ENCODE assay signal across 16 mouse cellular contexts in the genomic region with DNA sequence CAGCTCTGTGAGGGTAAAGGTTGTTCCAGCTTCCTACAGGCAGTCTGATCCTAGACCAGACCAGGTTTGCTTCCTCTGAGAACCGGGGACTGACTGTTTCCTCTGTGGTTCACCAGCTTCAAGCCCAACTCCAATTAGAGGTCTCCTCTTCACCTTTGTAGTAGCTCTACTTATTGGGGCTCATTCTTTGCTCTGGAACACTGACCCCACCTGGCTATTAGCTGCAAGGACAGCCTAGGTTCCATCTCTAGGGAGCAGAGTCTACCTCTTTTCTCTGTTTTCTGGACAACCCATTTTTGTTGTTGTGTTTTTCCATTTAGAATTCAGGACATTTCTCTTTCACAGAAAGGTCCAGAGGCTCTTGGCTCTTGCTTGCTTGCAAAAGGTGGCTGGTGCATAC.
A peak's percentile ranks its signal among the peaks of the same experiment; 100 is the strongest.
DNase-seq lines count a peak whose midpoint lies in the region; ATAC-seq and TF ChIP-seq lines count a peak whose summit lies in the region.
"Had no signal": no experiment of that assay in that cellular context is flagged by ENCODE, and none has a peak within 500 bp of the region (broad histone marks: within the 10 kb centered on the region; RNA-seq: fewer than 3 reads in every experiment).

No protein-coding gene starts in this region.

- ATAC-seq in intestine, postnatal 0 days: no peak
- ATAC-seq in intestine, embryonic 15.5 days: no peak
- ATAC-seq in midbrain, embryonic 11.5 days (ENCODE audit: low FRiP score): no peak
- no peak for ATAC-seq in midbrain, embryonic 13.5 days
- no peak for ATAC-seq in stomach, postnatal 0 days (ENCODE audit: low FRiP score, low TSS enrichment)
- no peak for ATAC-seq in forebrain, embryonic 11.5 days (replicated peaks; ENCODE audit: low FRiP score)
- ATAC-seq: forebrain, embryonic 14.5 days; inflammation-experienced regulatory T-cells, adult 6 months had no signal

- no peak overlapping the region for H3K4me3 ChIP-seq in intestine, postnatal 0 days (ENCODE audit: low read depth, low read length)
- no peak overlapping the region for H3K4me3 ChIP-seq in intestine, embryonic 15.5 days (replicated peaks)
- H3K4me3 ChIP-seq in midbrain, embryonic 11.5 days (ENCODE audit: low read depth, low read length): no peak overlapping the region
- no peak overlapping the region for H3K4me3 ChIP-seq in midbrain, embryonic 13.5 days (replicated peaks)
- H3K4me3 ChIP-seq in stomach, postnatal 0 days (ENCODE audit: low read depth, low read length): no peak overlapping the region
- no peak overlapping the region for H3K4me3 ChIP-seq in forebrain, embryonic 11.5 days (ENCODE audit: low read depth, low read length)

- peak; percentile 54 for DNase-seq in midbrain, embryonic 11.5 days (ENCODE audit: low spot score, missing footprints)
- DNase-seq in brain, embryonic 14.5 days (ENCODE audit: low read depth): no peak
- no peak for DNase-seq in stomach, postnatal 0 days (ENCODE audit: low spot score)
- no peak for DNase-seq in forebrain, embryonic 11.5 days (ENCODE audit: low spot score)
- DNase-seq: cerebellum, adult 18-20 months; embryo, embryonic 11 days; heart, adult 18-20 months; kidney, postnatal 10 days; layer of hippocampus, adult 9-11 months; lung, postnatal 10 days; midbrain, embryonic 14.5 days had no signal

- no peak overlapping the region for H3K27ac ChIP-seq in intestine, postnatal 0 days (ENCODE audit: low read depth, low read length)
- H3K27ac ChIP-seq in intestine, embryonic 15.5 days: no peak overlapping the region
- H3K27ac ChIP-seq in midbrain, embryonic 11.5 days (ENCODE audit: low read depth, low read length): no peak overlapping the region
- H3K27ac ChIP-seq in midbrain, embryonic 13.5 days: no peak overlapping the region
- H3K27ac ChIP-seq in stomach, postnatal 0 days (replicated peaks): no peak overlapping the region
- H3K27ac ChIP-seq in forebrain, embryonic 11.5 days (ENCODE audit: low read depth, low read length): no peak overlapping the region

- no peak for TF ChIP-seq EP300 in stomach, postnatal 0 days (optimal IDR thresholded peaks at IDR 0.05)

- no peak for TF ChIP-seq POLR2A in brain, embryonic 14.5 days (IDR thresholded peaks at IDR 0.05; ENCODE audit: borderline replicate concordance, extremely low read depth, insufficient read depth, insufficient read length, poor library complexity, severe bottlenecking)

- WGBS in intestine, postnatal 0 days: 68% methylated on average over 1 of the region's 1 CpGs
- 75% methylated on average over 1 of the region's 1 CpGs for WGBS in intestine, embryonic 15.5 days
- WGBS in midbrain, embryonic 11.5 days: 84% methylated on average over 1 of the region's 1 CpGs
- 100% methylated on average over 1 of the region's 1 CpGs for WGBS in midbrain, embryonic 13.5 days
- WGBS in stomach, postnatal 0 days: 73% methylated on average over 1 of the region's 1 CpGs
- WGBS in forebrain, embryonic 11.5 days: 90% methylated on average over 1 of the region's 1 CpGs

- H3K27me3 ChIP-seq in intestine, postnatal 0 days (replicated peaks; ENCODE audit: control insufficient read depth, insufficient read depth, low read length): no peaks in the 10 kb centered on the region
- H3K27me3 ChIP-seq in intestine, embryonic 15.5 days (replicated peaks): no peaks in the 10 kb centered on the region
- H3K27me3 ChIP-seq in midbrain, embryonic 11.5 days (ENCODE audit: control insufficient read depth, insufficient read depth, low read length): no peaks in the 10 kb centered on the region
- no peaks in the 10 kb centered on the region for H3K27me3 ChIP-seq in midbrain, embryonic 13.5 days
- H3K27me3 ChIP-seq in stomach, postnatal 0 days (ENCODE audit: control insufficient read depth, insufficient read depth, low read length): no peaks in the 10 kb centered on the region
- no peaks in the 10 kb centered on the region for H3K27me3 ChIP-seq in forebrain, embryonic 11.5 days (ENCODE audit: control insufficient read depth, insufficient read depth, low read length)

- no peak overlapping the region for H3K9ac ChIP-seq in intestine, postnatal 0 days (ENCODE audit: low read depth, low read length)
- H3K9ac ChIP-seq in intestine, embryonic 15.5 days: no peak overlapping the region
- no peak overlapping the region for H3K9ac ChIP-seq in midbrain, embryonic 11.5 days (ENCODE audit: low read length)
- no peak overlapping the region for H3K9ac ChIP-seq in midbrain, embryonic 13.5 days (replicated peaks)
- no peak overlapping the region for H3K9ac ChIP-seq in stomach, postnatal 0 days (ENCODE audit: low read length)
- no peak overlapping the region for H3K9ac ChIP-seq in forebrain, embryonic 11.5 days (ENCODE audit: low read length)

- H3K4me2 ChIP-seq in intestine, postnatal 0 days (replicated peaks; ENCODE audit: low read depth): no peak overlapping the region
- H3K4me2 ChIP-seq in intestine, embryonic 15.5 days (replicated peaks): no peak overlapping the region
- no peak overlapping the region for H3K4me2 ChIP-seq in midbrain, embryonic 11.5 days
- H3K4me2 ChIP-seq in midbrain, embryonic 13.5 days (replicated peaks): no peak overlapping the region
- no peak overlapping the region for H3K4me2 ChIP-seq in stomach, postnatal 0 days (replicated peaks; ENCODE audit: low read depth)
- no peak overlapping the region for H3K4me2 ChIP-seq in forebrain, embryonic 11.5 days (ENCODE audit: low read depth, low read length, severe bottlenecking)

- TF ChIP-seq CTCF in intestine, postnatal 0 days (IDR thresholded peaks at IDR 0.05; ENCODE audit: low read depth): peak; percentile 60
- peak; percentile 25; the same call in 1 of the 2 replicates for TF ChIP-seq CTCF in brain, embryonic 14.5 days (IDR thresholded peaks at IDR 0.05; ENCODE audit: borderline replicate concordance, extremely low read depth, insufficient read depth, insufficient read length)
- TF ChIP-seq CTCF in stomach, postnatal 0 days (IDR thresholded peaks at IDR 0.05; ENCODE audit: low read depth): peak; percentile 60

- no peaks in the 10 kb centered on the region for H3K36me3 ChIP-seq in intestine, postnatal 0 days (ENCODE audit: control insufficient read depth, insufficient read depth)
- H3K36me3 ChIP-seq in intestine, embryonic 15.5 days: no peaks in the 10 kb centered on the region
- no peaks in the 10 kb centered on the region for H3K36me3 ChIP-seq in midbrain, embryonic 11.5 days (ENCODE audit: control insufficient read depth, insufficient read depth, low read length)
- H3K36me3 ChIP-seq in midbrain, embryonic 13.5 days: no peaks in the 10 kb centered on the region
- H3K36me3 ChIP-seq in stomach, postnatal 0 days (ENCODE audit: control insufficient read depth, insufficient read depth, low read length): no peaks in the 10 kb centered on the region
- no peaks in the 10 kb centered on the region for H3K36me3 ChIP-seq in forebrain, embryonic 11.5 days (ENCODE audit: control insufficient read depth, insufficient read depth, low read length)

- no peaks in the 10 kb centered on the region for H3K4me1 ChIP-seq in intestine, postnatal 0 days (replicated peaks; ENCODE audit: control insufficient read depth, insufficient read depth, low read length)
- H3K4me1 ChIP-seq in intestine, embryonic 15.5 days (replicated peaks): no peaks in the 10 kb centered on the region
- no peaks in the 10 kb centered on the region for H3K4me1 ChIP-seq in midbrain, embryonic 11.5 days (ENCODE audit: control insufficient read depth, insufficient read depth, low read length)
- H3K4me1 ChIP-seq in midbrain, embryonic 13.5 days (replicated peaks): no peaks in the 10 kb centered on the region
- H3K4me1 ChIP-seq in stomach, postnatal 0 days (replicated peaks; ENCODE audit: control insufficient read depth, insufficient read depth): no peaks in the 10 kb centered on the region
- H3K4me1 ChIP-seq in forebrain, embryonic 11.5 days (replicated peaks; ENCODE audit: control insufficient read depth, insufficient read depth, low read length): no peaks in the 10 kb centered on the region

- no peaks in the 10 kb centered on the region for H3K9me3 ChIP-seq in intestine, postnatal 0 days (ENCODE audit: control insufficient read depth)
- H3K9me3 ChIP-seq in intestine, embryonic 15.5 days: no peaks in the 10 kb centered on the region
- no peaks in the 10 kb centered on the region for H3K9me3 ChIP-seq in midbrain, embryonic 11.5 days (ENCODE audit: control insufficient read depth, low read length)
- H3K9me3 ChIP-seq in midbrain, embryonic 13.5 days: no peaks in the 10 kb centered on the region
- no peaks in the 10 kb centered on the region for H3K9me3 ChIP-seq in stomach, postnatal 0 days (ENCODE audit: control insufficient read depth, low read length)
- no peaks in the 10 kb centered on the region for H3K9me3 ChIP-seq in forebrain, embryonic 11.5 days (ENCODE audit: control insufficient read depth, low read length)
